ENCODE assay signal across 8 mouse cellular contexts in genomic region chr13:31805831-31806427, GRCm38 (mm10). TPM values are rescaled to one million over a fixed set of nuclear protein-coding genes. Genes with fewer than 3 reads are reported as not detected.
DNase-seq lines count a peak whose midpoint lies in the region; ATAC-seq and TF ChIP-seq lines count a peak whose summit lies in the region.

No protein-coding gene starts in this region.

- H3K36me3 ChIP-seq in embryonic facial prominence, embryonic 11.5 days (replicated peaks; ENCODE audit: control insufficient read depth, insufficient read depth, low read depth, low read length): no peaks in the 10 kb centered on the region; the same call in 1 of the 2 replicates
- H3K36me3 ChIP-seq in neural tube, embryonic 12.5 days: no peaks in the 10 kb centered on the region

- peak overlapping the region; percentile 69 for H3K9ac ChIP-seq in embryonic facial prominence, embryonic 11.5 days (replicated peaks; ENCODE audit: low read length)
- H3K9ac ChIP-seq in neural tube, embryonic 12.5 days: peak overlapping the region; percentile 35; the same call in 1 of the 2 replicates

- no peaks in the 10 kb centered on the region for H3K9me3 ChIP-seq in embryonic facial prominence, embryonic 11.5 days (replicated peaks; ENCODE audit: control insufficient read depth, low read length)
- no peaks in the 10 kb centered on the region for H3K9me3 ChIP-seq in neural tube, embryonic 12.5 days

- no peak for DNase-seq in left cerebral cortex, adult 2 months (ENCODE audit: extremely low spot score in 1 of 2, low spot score in 2 of 2)
- no peak for DNase-seq in left cerebral cortex, postnatal 10 days (ENCODE audit: extremely low spot score in 1 of 2, low spot score in 2 of 2)
- DNase-seq in embryonic facial prominence, embryonic 11.5 days (ENCODE audit: low spot score): peak; percentile 43
- peak; percentile 14 for DNase-seq in induced T-regulatory cell, adult 2 months (ENCODE audit: low read depth)
- no peak for DNase-seq in cerebellum, adult 11 months
- DNase-seq in layer of hippocampus, postnatal 36 days: no peak

- H3K4me2 ChIP-seq in embryonic facial prominence, embryonic 11.5 days (ENCODE audit: low read depth, low read length): peak overlapping the region; percentile 89
- H3K4me2 ChIP-seq in neural tube, embryonic 12.5 days (replicated peaks): peak overlapping the region; percentile 73

- peak overlapping the region; percentile 18; the same call in 1 of the 2 replicates for H3K27ac ChIP-seq in left cerebral cortex, adult 2 months
- H3K27ac ChIP-seq in embryonic facial prominence, embryonic 11.5 days (replicated peaks; ENCODE audit: low read depth, low read length): peak overlapping the region; percentile 97
- H3K27ac ChIP-seq in neural tube, embryonic 12.5 days: no peak overlapping the region

- peak; percentile 49 for ATAC-seq in embryonic facial prominence, embryonic 11.5 days (replicated peaks; ENCODE audit: insufficient number of reproducible peaks, low FRiP score, low TSS enrichment, low read depth)
- peak; percentile 27 for ATAC-seq in neural tube, embryonic 12.5 days (ENCODE audit: low FRiP score, low read depth)
- no peak for ATAC-seq in inflammation-experienced regulatory T-cells, adult 6 months

- H3K4me3 ChIP-seq in left cerebral cortex, adult 2 months: peak overlapping the region; percentile 44
- peak overlapping the region; percentile 62 for H3K4me3 ChIP-seq in embryonic facial prominence, embryonic 11.5 days (ENCODE audit: low read depth, low read length)
- peak overlapping the region; percentile 50 for H3K4me3 ChIP-seq in neural tube, embryonic 12.5 days

- TF ChIP-seq CTCF in left cerebral cortex, adult 2 months (IDR thresholded peaks at IDR 0.05): no peak

- WGBS in embryonic facial prominence, embryonic 11.5 days: under 1% methylated on average over 33 of the region's 34 CpGs
- WGBS in neural tube, embryonic 12.5 days: under 1% methylated on average over 34 of the region's 34 CpGs

- intact Hi-C loops in left cerebral cortex, adult 2 months (cut with DNase I): no loop called here
- intact Hi-C loops in left cerebral cortex, postnatal 10 days (cut with DNase I): loop anchor here (10.0 kb wide), 1 partner anchor 181 kb away; the partner anchor contains the start of gene Foxf2

- peaks cover 35% of the 10 kb centered on the region for H3K27me3 ChIP-seq in embryonic facial prominence, embryonic 11.5 days (ENCODE audit: control insufficient read depth, insufficient read depth, low read length)
- H3K27me3 ChIP-seq in neural tube, embryonic 12.5 days (replicated peaks): peaks cover 90% of the 10 kb centered on the region

- peaks cover 14% of the 10 kb centered on the region for H3K4me1 ChIP-seq in embryonic facial prominence, embryonic 11.5 days (ENCODE audit: control insufficient read depth, insufficient read depth, low read length)
- peaks cover 37% of the 10 kb centered on the region for H3K4me1 ChIP-seq in neural tube, embryonic 12.5 days

RNA-seq across cellular contexts. Expression of gene Foxc1, which starts 0.5 kb away (rescaled TPM):
- total RNA-seq in left cerebral cortex, adult 2 months (2021): 1 to 10 TPM; 4.8 to 6.1 TPM
- 1 to 10 TPM; 5.5 to 6.7 TPM for total RNA-seq in left cerebral cortex, postnatal 10 days (2021)
- 9.3 and 10.6 TPM in 2 replicates for polyA plus RNA-seq in embryonic facial prominence, embryonic 11.5 days (2014; fragmentation: Nextera tagmentation; extraction: Ambion mirVana)
- 6.9 and 7.7 TPM in 2 replicates for polyA plus RNA-seq in neural tube, embryonic 12.5 days (2016; fragmentation: Nextera tagmentation; extraction: Ambion mirVana)
- polyA plus RNA-seq in inflammation-experienced regulatory T-cells, adult 6 months (2017; shearing (Covaris generic)): not detected
- 1 to 10 TPM; 3.3 to 4.6 TPM for total RNA-seq in layer of hippocampus, postnatal 36 days (2021)

Comparison
In these comparisons a context has a peak if more than half of its experiments do, and no peak if none do; other contexts are left out.
1. DNase-seq: peak in embryonic facial prominence, embryonic 11.5 days (single experiment) and induced T-regulatory cell, adult 2 months (single experiment); none in left cerebral cortex, adult 2 months (0 of 2), left cerebral cortex, postnatal 10 days (0 of 2), cerebellum, adult 11 months (single experiment) and layer of hippocampus, postnatal 36 days (0 of 2).
2. Peak in every context shown above with its lines, with median percentiles within 50 percentile points of each other: H3K4me3 ChIP-seq.